Mouse (Mus musculus) cerebellum, adult 11-12 months (tissue): ENCODE data around the gene Terb1.

Experiments used
- DNase-seq: peaks from one replicate; pipeline ENCODE4 v3.0.0; 2022

Gene Terb1

GRCm38 (mm10) chr8:104509061-104510006, at the start of gene Terb1:
Terb1 (minus strand) TSS chr8:104509910.
- peak; percentile 52 for DNase-seq

- no peak for DNase-seq
Observed at GRCm38 (mm10) chr8:104557226-104557625, 47.5 kb upstream of the Terb1 start.

GRCm38 (mm10) chr8:104555191-104555590, 45.5 kb upstream of the Terb1 start:
- no peak for DNase-seq

GRCm38 (mm10) chr8:104543440-104544045, 33.8 kb upstream of the Terb1 start:
- peak; percentile 33 for DNase-seq

GRCm38 (mm10) chr8:104542160-104542559, 32.5 kb upstream of the Terb1 start:
- DNase-seq = no peak

- no peak for DNase-seq
Observed at GRCm38 (mm10) chr8:104541515-104541880, 31.8 kb upstream of the Terb1 start.

- peak; percentile 60 for DNase-seq
Observed at GRCm38 (mm10) chr8:104540710-104541514, 31.2 kb upstream of the Terb1 start.

GRCm38 (mm10) chr8:104540238-104540637, 30.5 kb upstream of the Terb1 start:
- DNase-seq = no peak

GRCm38 (mm10) chr8:104539566-104539965, 29.9 kb upstream of the Terb1 start:
- DNase-seq = no peak

GRCm38 (mm10) chr8:104538896-104539295, 29.2 kb upstream of the Terb1 start:
- DNase-seq = no peak

- no peak for DNase-seq
Observed at GRCm38 (mm10) chr8:104536028-104536427, 26.3 kb upstream of the Terb1 start.

- peak; percentile 54 for DNase-seq
Observed at GRCm38 (mm10) chr8:104535378-104535777, 25.7 kb upstream of the Terb1 start.

- DNase-seq = peak; percentile 67
Observed at GRCm38 (mm10) chr8:104534779-104535141, 25.1 kb upstream of the Terb1 start.

GRCm38 (mm10) chr8:104533971-104534778, 24.5 kb upstream of the Terb1 start, which contains the start of the genes Nae1 and Car7:
Nae1 (minus strand) TSS chr8:104534637.
Car7 (plus strand) TSS chr8:104534689.
- peak; percentile 93 for DNase-seq

GRCm38 (mm10) chr8:104533551-104533950, 23.8 kb upstream of the Terb1 start:
- DNase-seq = no peak

- DNase-seq = peak; percentile 86
Observed at GRCm38 (mm10) chr8:104529671-104530070, 20.0 kb upstream of the Terb1 start.

GRCm38 (mm10) chr8:104517872-104518271, 8.2 kb upstream of the Terb1 start:
- DNase-seq = peak; percentile 42

- no peak for DNase-seq
Observed at GRCm38 (mm10) chr8:104510134-104510533, 424 bp upstream of the Terb1 start.

- no peak for DNase-seq
Observed at GRCm38 (mm10) chr8:104479091-104479490, 30.6 kb downstream of the Terb1 start.

- DNase-seq = no peak
Observed at GRCm38 (mm10) chr8:104472465-104472864, 37.2 kb downstream of the Terb1 start.

- no peak for DNase-seq
Observed at GRCm38 (mm10) chr8:104467463-104467862, 42.2 kb downstream of the Terb1 start.

- DNase-seq = no peak
Observed at GRCm38 (mm10) chr8:104452177-104452576, 57.5 kb downstream of the Terb1 start.
